Mouse (Mus musculus) ES-E14 (cell line): ENCODE data around the gene Gm38392. TPM values are rescaled to one million over a fixed set of nuclear protein-coding genes. Genes with fewer than 3 reads are reported as not detected.
"Not testable (repeated sequence)": the region's sequence is repeated elsewhere in the genome, so short reads cannot be mapped to it uniquely, and the experiment has no call there.

Source experiments
- DNase-seq: peaks from one replicate; pipeline ENCODE4 v3.0.0-alpha.2; 2013; ENCODE audit warnings: low read depth, low spot score
- H3K27ac ChIP-seq: 2 replicates; pipeline ENCODE4 v1.5.1; 2012; ENCODE audit warnings: low read depth, mild to moderate bottlenecking, low read length, moderate library complexity, mixed read lengths; ENCODE audit not compliant: poor library complexity, insufficient read depth, severe bottlenecking
- H3K36me3 ChIP-seq: 2 replicates; pipeline ENCODE4 v1.6.1; 2012; ENCODE audit warnings: mild to moderate bottlenecking, low read length, moderate library complexity, mixed read lengths; ENCODE audit not compliant: control insufficient read depth, poor library complexity, insufficient read depth, severe bottlenecking
- H3K4me1 ChIP-seq, 2 experiments: fragments of 150-350 bp in 1 of 2; sonication (generic) in 1 of 2; 2 replicates each; pipeline ENCODE4 v1.6.1; 2012; ENCODE audit warnings: low read length in 2 of 2, mild to moderate bottlenecking in 1 of 2, mixed read lengths in 1 of 2; ENCODE audit not compliant: control insufficient read depth in 2 of 2, insufficient read depth in 2 of 2, poor library complexity in 1 of 2
- H3K4me3 ChIP-seq, 2 experiments: fragments of 150-350 bp in 1 of 2; sonication (generic) in 1 of 2; 2 replicates each; pipeline ENCODE4 v1.5.1; 2012; ENCODE audit warnings: low read length in 2 of 2, low read depth in 1 of 2, mild to moderate bottlenecking in 1 of 2, mixed read lengths in 1 of 2; ENCODE audit not compliant: insufficient read depth in 1 of 2, poor library complexity in 1 of 2, severe bottlenecking in 1 of 2
- H3K9ac ChIP-seq: 2 replicates; pipeline ENCODE4 v1.6.1; 2012; ENCODE audit warnings: low read depth, mild to moderate bottlenecking, low read length, mixed read lengths; ENCODE audit not compliant: poor library complexity, insufficient read depth, severe bottlenecking
- H3K9me3 ChIP-seq: fragments of 150-350 bp; sonication (generic); 2 replicates; pipeline ENCODE4 v1.6.1; 2012; ENCODE audit warnings: low read depth, mild to moderate bottlenecking, low read length; ENCODE audit not compliant: control insufficient read depth, insufficient read depth
- CHD2 ChIP-seq: IDR thresholded peaks from 2 replicates; pipeline ENCODE4 v1.6.1; 2014; ENCODE audit warnings: mild to moderate bottlenecking, low read depth, low read length, inconsistent platforms
- HCFC1 ChIP-seq: IDR thresholded peaks from 2 replicates; pipeline ENCODE4 v1.6.1; 2012; ENCODE audit warnings: low read length, inconsistent platforms, borderline replicate concordance; ENCODE audit not compliant: insufficient read depth
- MAFK ChIP-seq: IDR thresholded peaks from 2 replicates; pipeline ENCODE4 v1.6.1; 2014; ENCODE audit warnings: mild to moderate bottlenecking, low read depth, low read length, inconsistent platforms; ENCODE audit not compliant: insufficient read depth
- ZC3H11A ChIP-seq: IDR thresholded peaks from 2 replicates; pipeline ENCODE4 v1.6.1; 2012; ENCODE audit warnings: low read depth, mild to moderate bottlenecking, inconsistent platforms, low read length, borderline replicate concordance
- ZNF384 ChIP-seq: IDR thresholded peaks from 2 replicates; pipeline ENCODE4 v1.6.1; 2012; ENCODE audit warnings: low read depth, low read length, inconsistent platforms
- in situ Hi-C, 2 experiments: fragments of 600-800 bp; cut with MboI; formaldehyde crosslinking; loops; one replicate each; pipeline ENCODE4 v1.15.1; 2025; ENCODE audit warnings: low sequenced_read_pairs in 2 of 2, inconsistent platforms in 1 of 2; ENCODE audit not compliant: unreplicated experiment in 2 of 2
- total RNA-seq: library from RNA; depleted of rRNA; stranded (reverse); fragments of 300-350 nt; gene quantifications from 2 replicates; pipeline ENCODE4 v1.2.3, GENCODE M21; 2012

The Gm38392 gene
- total RNA-seq, 1 experiment: 2.4 TPM

GRCm38 (mm10) chr3:88280035-88280434 lies 7.0 kb downstream of the Gm38392 start:
- Histone ChIP-seq H3K4me3 (peak overlapping the region in 1 of 2 experiments; percentile 45; a peak in 2 of 4 replicates), H3K4me1 (peaks cover 16 to 20% of the 10 kb centered on the region in 2 experiments), H3K9ac (peak overlapping the region; percentile 54; the same call in 1 of the 2 replicates), H3K9me3 (no peaks in the 10 kb centered on the region), H3K27ac (peak overlapping the region; percentile 92), H3K36me3 (peaks cover 2% of the 10 kb centered on the region; the same call in 1 of the 2 replicates)
- TF ChIP-seq MAFK (no peak), CHD2 (peak; percentile 54)
- no peak for DNase-seq
- in situ Hi-C loops: no loop called here

- peak overlapping the region; percentile 72 for H3K9ac ChIP-seq
- peak; percentile 71 for DNase-seq
- H3K36me3 ChIP-seq: peaks cover 3% of the 10 kb centered on the region; the same call in 1 of the 2 replicates
- no peaks in the 10 kb centered on the region for H3K9me3 ChIP-seq
- peaks cover 11 to 13% of the 10 kb centered on the region in 2 experiments for H3K4me1 ChIP-seq
- no peak for TF ChIP-seq MAFK
- no peak for TF ChIP-seq HCFC1
- TF ChIP-seq CHD2: peak; percentile 42; the same call in 1 of the 2 replicates
- TF ChIP-seq ZC3H11A: no peak
- no peak for TF ChIP-seq ZNF384
- H3K27ac ChIP-seq: peak overlapping the region; percentile 96
- in situ Hi-C loops: no loop called here
- peak overlapping the region; percentile 14 to 54 for H3K4me3 ChIP-seq
These were observed 10.4 kb downstream of the Gm38392 start for GRCm38 (mm10) chr3:88276529-88277143.

- Histone ChIP-seq H3K36me3 (peaks cover 3% of the 10 kb centered on the region; the same call in 1 of the 2 replicates), H3K9ac (peak overlapping the region; percentile 72), H3K27ac (peak overlapping the region; percentile 96), H3K4me1 (peaks cover 11 to 13% of the 10 kb centered on the region in 2 experiments), H3K9me3 (no peaks in the 10 kb centered on the region), H3K4me3 (peak overlapping the region; percentile 14 to 54)
- in situ Hi-C loops: no loop called here
- TF ChIP-seq ZC3H11A (no peak), HCFC1 (no peak)
- no peak for DNase-seq
These were observed 10.9 kb downstream of the Gm38392 start for GRCm38 (mm10) chr3:88276121-88276520.

GRCm38 (mm10) chr3:88274002-88274401 lies 13.0 kb downstream of the Gm38392 start:
- Histone ChIP-seq H3K9me3 (no peaks in the 10 kb centered on the region), H3K36me3 (peaks cover 3% of the 10 kb centered on the region; the same call in 1 of the 2 replicates), H3K4me1 (peaks cover 2 to 6% of the 10 kb centered on the region in 2 experiments; a peak in 3 of 4 replicates), H3K27ac (no peak overlapping the region), H3K4me3 (no peak overlapping the region), H3K9ac (no peak overlapping the region)
- peak; percentile 19; the same call in 1 of the 2 replicates for TF ChIP-seq ZC3H11A
- no peak for TF ChIP-seq CHD2
- in situ Hi-C loops: no loop called here
- DNase-seq: no peak

- no peak for TF ChIP-seq HCFC1
- TF ChIP-seq ZNF384: no peak
- TF ChIP-seq ZC3H11A: no peak
- no peak for TF ChIP-seq MAFK
- no peak for TF ChIP-seq CHD2
- Histone ChIP-seq H3K4me3 (no peak overlapping the region), H3K9me3 (no peaks in the 10 kb centered on the region), H3K27ac (no peak overlapping the region), H3K36me3 (peaks cover 3% of the 10 kb centered on the region; the same call in 1 of the 2 replicates), H3K4me1 (no peaks in the 10 kb centered on the region), H3K9ac (no peak overlapping the region)
- DNase-seq: no peak
- in situ Hi-C loops: no loop called here
These were observed 15.2 kb downstream of the Gm38392 start for GRCm38 (mm10) chr3:88271859-88272258.

- H3K36me3 ChIP-seq, H3K27ac ChIP-seq, H3K9me3 ChIP-seq, DNase-seq, H3K9ac ChIP-seq, H3K4me1 ChIP-seq, H3K4me3 ChIP-seq, in situ Hi-C loops: not testable (repeated sequence)
These were observed 15.7 kb downstream of the Gm38392 start for GRCm38 (mm10) chr3:88271298-88271697.
